9 mouse cellular contexts compared by ENCODE assay signal in the genomic region with DNA sequence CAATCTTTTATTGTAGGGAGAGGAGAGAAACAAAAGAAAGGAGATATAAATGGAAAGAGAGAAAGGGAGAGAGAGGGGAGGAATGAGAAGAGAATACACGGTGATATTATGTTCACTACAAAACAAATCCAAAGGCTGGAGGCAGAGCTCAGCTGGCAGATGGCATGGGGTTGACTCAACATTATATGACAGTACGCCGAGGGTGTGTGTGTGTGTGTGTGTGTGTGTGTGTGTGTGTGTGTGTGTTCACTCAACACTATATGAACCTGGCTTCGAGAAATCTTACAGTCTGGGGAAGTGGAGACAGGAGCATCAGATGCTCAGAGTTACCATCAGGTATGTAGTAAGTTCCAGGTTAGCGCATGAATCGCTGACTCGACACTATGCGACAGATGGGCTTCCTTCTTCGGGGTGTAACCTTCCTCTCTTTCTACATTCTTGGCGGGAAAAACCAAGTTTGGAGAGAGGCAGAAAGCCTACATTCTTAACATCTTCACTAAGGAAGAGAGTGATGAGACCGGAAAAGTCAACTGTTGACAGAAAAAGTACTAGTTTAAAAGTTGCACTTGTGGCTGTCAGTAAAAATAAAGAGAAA. TPM values are rescaled to one million over a fixed set of nuclear protein-coding genes. Genes with fewer than 3 reads are reported as not detected.
DNase-seq lines count a peak whose midpoint lies in the region; ATAC-seq and TF ChIP-seq lines count a peak whose summit lies in the region.
"Had no signal": no experiment of that assay in that cellular context is flagged by ENCODE, and none has a peak within 500 bp of the region (broad histone marks: within the 10 kb centered on the region; RNA-seq: fewer than 3 reads in every experiment).

No protein-coding gene starts in this region.

- TF ChIP-seq POLR2A in cerebellum, adult 2 months (IDR thresholded peaks at IDR 0.05; ENCODE audit: borderline replicate concordance, insufficient read depth, low read length): no peak

- no peak overlapping the region for H3K9ac ChIP-seq in hindbrain, postnatal 0 days (replicated peaks; ENCODE audit: low read length)

- peak overlapping the region; percentile 41 for H3K4me3 ChIP-seq in hindbrain, postnatal 0 days (ENCODE audit: low read length)
- H3K4me3 ChIP-seq in cerebellum, adult 2 months (replicated peaks; ENCODE audit: insufficient read depth, low read depth, low read length): no peak overlapping the region
- H3K4me3 ChIP-seq: megakaryocyte, embryonic 14.5 days had no signal

- peak; percentile 3 to 9 for DNase-seq in cerebellum, postnatal 14 days
- DNase-seq in cerebellum, adult 11 months: no peak
- peak; percentile 37 for DNase-seq in layer of hippocampus, adult 11-12 months (ENCODE audit: low spot score)
- DNase-seq in layer of hippocampus, adult 9-10 months (ENCODE audit: low spot score): no peak
- peak; percentile 24 for DNase-seq in hindbrain, postnatal 0 days (ENCODE audit: low spot score)
- peak; percentile 7 for DNase-seq in retina, embryonic 14.5 days (ENCODE audit: low spot score)
- DNase-seq in thymus, postnatal 4 days: no peak
- no peak for DNase-seq in cerebellum, adult 2 months

- no peak for TF ChIP-seq CTCF in hindbrain, postnatal 0 days (IDR thresholded peaks at IDR 0.05; ENCODE audit: low read depth)
- no peak for TF ChIP-seq CTCF in cerebellum, adult 2 months (IDR thresholded peaks at IDR 0.05; ENCODE audit: borderline replicate concordance, insufficient read depth, low read depth, low read length)

- no peaks in the 10 kb centered on the region for H3K36me3 ChIP-seq in hindbrain, postnatal 0 days (ENCODE audit: insufficient read depth, low read length)

- peak overlapping the region; percentile 90 for H3K4me2 ChIP-seq in hindbrain, postnatal 0 days (ENCODE audit: low read depth, low read length)

- ATAC-seq in hindbrain, postnatal 0 days: peak; percentile 28; the same call in 1 of the 2 replicates

- H3K27me3 ChIP-seq in hindbrain, postnatal 0 days (ENCODE audit: insufficient read depth, low read length): no peaks in the 10 kb centered on the region
- no peaks in the 10 kb centered on the region for H3K27me3 ChIP-seq in cerebellum, adult 2 months (ENCODE audit: control insufficient read depth, insufficient read depth, low read length)

- H3K27ac ChIP-seq in hindbrain, postnatal 0 days: no peak overlapping the region
- H3K27ac ChIP-seq in cerebellum, adult 2 months (ENCODE audit: insufficient read depth, low read length): no peak overlapping the region

- peaks cover 9% of the 10 kb centered on the region; the same call in 1 of the 2 replicates for H3K4me1 ChIP-seq in hindbrain, postnatal 0 days (ENCODE audit: insufficient read depth, low read length)
- 0 out of 2 replicates have a peak, but pooled peaks cover 3% of the 10 kb centered on the region for H3K4me1 ChIP-seq in cerebellum, adult 2 months (ENCODE audit: control insufficient read depth, insufficient read depth, low read length)
- H3K4me1 ChIP-seq: megakaryocyte, embryonic 14.5 days had no signal

- H3K9me3 ChIP-seq in hindbrain, postnatal 0 days (ENCODE audit: low read length): no peaks in the 10 kb centered on the region

- 72% methylated on average over 11 of the region's 11 CpGs for WGBS in hindbrain, postnatal 0 days
- WGBS in cerebellum, adult 2 months: 15% methylated on average over 11 of the region's 11 CpGs

RNA-seq across cellular contexts. Expression of a gene that starts 0.5 kb away (rescaled TPM):
- total RNA-seq in hindbrain, postnatal 0 days (2014; rRNA removed): 0.90 and 1.7 TPM in 2 replicates
- 0.65 and 0.67 TPM in 2 replicates for polyA plus RNA-seq in hindbrain, postnatal 0 days (2015; fragmentation: Nextera tagmentation; extraction: Ambion mirVana)
- 0.10 TPM in 2 replicates for polyA plus RNA-seq in cerebellum, adult 2 months (2012; rRNA removed)

Comparison
In these comparisons a context has a peak if more than half of its experiments do, and no peak if none do; other contexts are left out.
1. DNase-seq: peak in cerebellum, postnatal 14 days (2 of 2), layer of hippocampus, adult 11-12 months (single experiment), hindbrain, postnatal 0 days (single experiment) and retina, embryonic 14.5 days (single experiment); none in cerebellum, adult 11 months (single experiment), layer of hippocampus, adult 9-10 months (single experiment), thymus, postnatal 4 days (single experiment) and cerebellum, adult 2 months (0 of 2).